Mouse (Mus musculus) layer of hippocampus, adult 18-20 months (tissue): ENCODE measurements at regions not wholly inside any gene's neighbourhood (a gene's known extent, or its start where the extent isn't known, plus 50 kb on each side); places are given as distances from the start of the nearest gene placed in this dataset.

ENCODE experiments used
- DNase-seq, 2 experiments: peaks; one replicate each; pipeline ENCODE4 v3.0.0; 2022; ENCODE audit warnings: low spot score in 2 of 2

DNA sequence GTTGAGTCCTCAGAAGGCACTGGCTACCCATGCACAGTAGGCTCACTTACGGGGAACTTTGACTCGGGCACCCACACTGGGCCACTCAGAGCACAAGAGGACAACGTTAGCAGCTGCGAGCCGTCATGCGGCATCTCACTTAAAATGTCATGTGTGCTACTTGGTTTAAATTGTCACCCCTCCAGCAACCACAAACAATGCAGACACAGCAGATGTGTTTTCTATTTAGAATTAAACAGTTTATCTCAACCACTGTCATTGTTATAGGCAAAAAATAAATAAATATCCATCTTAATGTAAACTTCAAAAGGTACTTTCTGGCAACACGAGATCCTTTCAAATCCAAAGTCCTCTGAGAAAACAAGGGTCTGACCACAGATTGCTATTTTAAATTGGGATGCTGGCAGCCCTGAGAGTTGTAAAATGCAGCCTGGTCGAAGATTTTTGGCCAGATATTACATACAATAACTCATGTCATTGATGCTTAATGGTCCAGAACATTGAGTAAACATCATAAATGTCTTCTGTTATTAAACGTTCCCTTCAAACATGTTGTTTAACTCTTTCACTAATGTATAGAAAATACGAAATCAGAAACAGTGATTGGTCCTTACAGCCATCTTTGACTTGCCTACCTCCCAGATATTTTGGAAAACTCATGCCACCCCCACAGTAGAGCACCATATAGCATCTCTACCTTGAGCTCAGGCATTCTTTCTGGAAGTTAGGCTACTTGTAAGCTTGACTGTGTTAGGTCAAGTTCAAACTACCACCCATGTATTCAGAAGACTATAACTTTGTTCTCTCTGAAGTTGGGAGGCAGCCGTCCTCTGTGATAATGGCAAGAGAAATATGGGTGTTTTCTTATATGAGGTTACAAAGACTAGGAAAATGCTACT, 232.8 kb upstream of the Tcf21 start:
- no peak for DNase-seq

DNA sequence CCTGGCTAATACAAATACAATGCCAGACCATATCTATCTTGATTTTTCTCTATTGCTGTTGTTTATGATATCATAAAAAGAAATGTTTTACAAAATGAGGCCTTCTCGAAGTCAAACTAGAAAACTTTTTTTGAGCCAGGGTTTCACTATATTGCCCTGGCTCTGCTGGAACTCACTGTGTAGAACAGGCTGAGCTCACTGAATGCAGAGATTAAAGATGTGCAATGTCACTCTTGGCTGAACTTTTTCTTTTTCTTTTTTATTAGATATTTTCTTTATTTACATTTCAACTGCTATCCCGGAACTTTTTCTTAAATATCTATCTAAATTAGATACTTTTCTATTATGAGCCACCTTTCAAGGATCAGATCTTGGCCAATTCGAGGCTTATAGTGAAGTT, 224.5 kb upstream of the Tcf21 start:
- no peak for DNase-seq

DNA sequence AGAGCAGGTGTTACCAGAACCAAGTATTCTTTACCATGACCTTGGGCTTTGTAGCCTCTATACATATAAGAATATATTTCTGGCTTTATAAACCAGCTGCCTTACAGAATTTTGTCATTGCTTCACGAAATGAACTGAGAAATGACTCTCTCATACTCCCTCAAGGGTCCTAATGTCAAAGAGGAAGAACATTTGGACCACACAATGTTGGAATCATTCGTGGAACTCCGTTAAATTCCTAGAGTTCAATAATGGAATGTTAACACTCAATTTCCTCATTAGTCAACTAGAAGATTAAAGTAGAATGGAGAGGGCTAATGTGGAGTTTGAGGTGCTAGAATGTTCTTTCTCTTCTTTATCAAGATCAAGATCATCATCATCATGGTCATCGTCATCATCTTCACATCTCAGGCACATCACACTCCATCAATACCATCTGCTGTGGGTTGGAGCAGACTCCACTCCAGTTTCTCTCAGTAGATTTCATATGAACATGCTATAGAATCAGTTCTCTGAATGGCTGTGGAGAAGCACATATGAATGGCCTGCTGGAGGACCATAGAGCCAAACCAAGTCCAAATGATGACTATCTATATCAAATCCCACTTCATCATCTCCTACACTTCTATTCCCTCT, 211.6 kb upstream of the Tcf21 start:
- DNase-seq = no peak

DNA sequence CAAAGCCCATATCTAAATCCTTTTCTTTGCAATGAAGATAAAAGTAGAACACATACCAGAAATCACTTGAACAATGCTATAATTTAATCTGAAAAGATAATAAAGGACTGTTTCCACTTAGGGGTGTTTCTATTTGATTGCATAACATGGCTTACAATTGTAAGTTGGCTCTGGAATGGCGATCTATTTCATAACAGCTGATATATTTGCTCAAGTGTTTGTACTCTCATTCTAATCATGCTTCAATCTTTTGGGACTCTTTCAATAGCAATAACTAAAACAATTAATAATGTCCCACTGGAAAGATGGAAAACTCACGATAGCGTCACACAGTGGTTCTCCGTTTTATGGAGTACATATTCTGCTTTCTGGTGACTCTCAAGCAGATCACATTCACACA, 208.0 kb upstream of the Tcf21 start:
- no peak for DNase-seq

DNA sequence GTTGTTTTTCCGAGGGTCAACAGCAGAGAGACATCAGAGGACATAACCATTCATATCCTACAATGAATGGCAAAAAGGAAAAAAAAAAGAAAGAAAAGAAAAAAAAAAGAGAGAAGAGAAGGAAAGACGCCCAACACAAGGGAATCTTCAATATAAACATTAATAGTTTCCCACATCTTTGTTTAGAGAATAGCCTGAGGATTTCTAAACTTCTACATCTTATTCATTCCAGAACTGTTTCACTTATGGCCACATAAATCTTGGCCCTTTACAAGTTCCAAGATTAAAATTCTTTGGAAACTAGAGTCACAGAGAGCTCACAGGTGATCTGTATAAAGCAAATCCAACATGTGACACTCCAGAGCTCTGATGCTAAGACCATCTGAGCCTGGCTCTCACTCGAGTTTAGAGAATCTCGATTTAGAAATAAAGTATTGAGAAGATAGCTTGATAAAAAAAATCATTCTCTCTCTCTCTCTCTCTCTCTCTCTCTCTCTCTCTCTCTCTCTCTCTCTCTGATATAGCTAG, 197.2 kb upstream of the Tcf21 start:
- no peak for DNase-seq

DNA sequence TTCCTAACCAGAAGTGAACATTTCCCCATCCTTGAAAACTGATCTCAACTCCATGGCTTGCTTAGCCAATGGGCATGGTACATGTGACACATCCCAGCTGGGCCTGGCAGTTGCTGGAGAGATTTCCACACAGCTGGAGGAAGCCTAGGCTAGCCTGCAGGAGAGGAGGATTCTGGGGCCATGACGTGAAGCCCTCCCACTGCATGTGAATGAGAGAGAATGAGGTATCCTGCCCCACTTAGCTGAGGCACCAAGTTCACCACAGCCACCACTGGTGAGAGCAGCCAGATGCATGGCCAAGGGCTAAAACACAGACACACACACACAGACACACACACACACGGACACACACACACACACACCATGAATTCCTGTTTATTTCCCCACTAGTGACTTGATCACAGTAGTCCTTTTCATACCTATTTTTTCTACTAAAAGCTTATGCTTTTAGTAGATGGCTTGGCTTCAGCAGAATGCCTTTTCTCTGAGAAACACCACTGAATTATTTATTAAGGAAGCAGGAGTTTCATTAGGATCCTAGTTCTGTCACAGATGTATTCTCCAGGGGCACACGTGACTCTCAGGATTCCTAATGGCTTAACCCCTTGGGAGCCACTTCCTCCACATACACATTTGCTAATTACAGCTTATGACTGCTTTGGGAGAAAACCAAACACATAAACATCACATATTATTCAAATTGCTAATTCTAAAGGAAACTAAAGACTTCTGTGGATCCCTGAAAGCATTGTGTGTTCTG, 196.1 kb upstream of the Tcf21 start:
- no peak for DNase-seq

DNA sequence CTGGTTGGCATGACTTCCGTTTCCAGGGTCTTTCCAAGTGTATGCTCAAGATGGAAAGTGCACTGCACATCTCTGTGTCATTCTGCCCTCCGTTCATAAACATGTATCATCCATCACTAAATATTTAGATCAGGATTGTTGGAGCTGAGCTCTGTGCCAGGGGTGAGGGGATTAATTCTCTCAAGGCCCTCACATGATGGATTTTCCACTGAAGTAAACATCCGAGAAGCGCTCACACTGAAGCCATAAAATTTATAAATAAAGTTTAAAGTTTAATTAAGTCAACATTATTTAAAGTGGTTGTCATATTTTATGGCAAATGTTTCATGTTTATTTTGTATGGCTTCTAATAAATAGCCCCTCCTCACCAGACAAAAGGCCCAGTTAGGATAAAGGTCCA, 190.7 kb upstream of the Tcf21 start:
- no peak for DNase-seq

DNA sequence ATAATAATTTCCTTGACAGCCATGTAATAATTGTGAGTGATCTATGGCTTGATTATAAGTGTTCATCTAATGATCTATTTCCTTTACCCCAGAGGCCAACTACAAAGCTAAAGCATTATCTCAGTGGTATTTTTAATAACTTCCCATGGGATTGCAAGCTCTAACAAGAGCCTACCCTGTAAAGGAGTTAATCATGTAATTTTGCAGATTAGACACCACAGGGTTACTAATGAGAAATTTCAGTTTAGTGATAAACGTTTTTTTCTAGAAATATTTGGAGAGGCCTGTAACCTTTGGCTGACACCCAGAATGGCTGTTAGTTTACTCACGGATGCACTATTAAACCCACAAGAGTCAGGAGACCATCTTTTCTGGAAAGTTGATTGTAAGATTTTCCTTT, 190.2 kb upstream of the Tcf21 start:
- no peak for DNase-seq

DNA sequence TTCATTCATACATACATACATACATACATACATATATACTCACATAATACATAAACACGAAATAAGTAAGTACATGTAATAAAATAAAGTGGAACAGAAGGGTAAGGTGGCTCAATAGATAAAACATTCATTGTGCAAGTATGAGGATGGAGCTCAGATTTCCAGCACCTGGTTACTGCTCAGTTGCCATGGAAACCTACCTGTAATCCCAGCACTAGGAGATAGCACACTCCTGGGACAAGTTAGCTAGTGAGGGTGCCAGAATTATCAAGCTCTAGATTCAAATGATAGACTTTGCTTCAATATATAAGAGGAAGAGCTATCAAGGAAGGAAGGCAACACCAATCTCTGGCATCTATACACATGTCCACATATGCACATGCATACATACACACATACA, 184.8 kb upstream of the Tcf21 start:
- DNase-seq = no peak

DNA sequence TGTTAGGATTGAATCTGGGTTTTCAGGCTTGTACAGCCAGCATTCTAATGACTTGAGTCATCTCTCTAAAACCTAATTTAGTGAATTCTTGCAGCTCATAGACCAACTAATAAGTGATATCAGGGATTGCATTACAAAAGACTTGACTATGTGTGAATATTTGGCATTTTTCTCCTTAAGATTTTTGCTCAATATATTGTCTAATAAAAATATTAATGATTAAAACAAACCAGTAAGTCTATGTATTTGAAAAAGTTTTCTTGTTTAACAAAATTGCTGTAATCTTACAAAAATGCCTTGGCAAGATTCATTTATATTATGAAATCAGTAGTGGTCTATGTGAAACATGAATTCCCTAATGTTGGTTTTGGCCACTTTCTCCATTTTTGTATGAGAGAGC, 183.7 kb upstream of the Tcf21 start:
- no peak for DNase-seq

DNA sequence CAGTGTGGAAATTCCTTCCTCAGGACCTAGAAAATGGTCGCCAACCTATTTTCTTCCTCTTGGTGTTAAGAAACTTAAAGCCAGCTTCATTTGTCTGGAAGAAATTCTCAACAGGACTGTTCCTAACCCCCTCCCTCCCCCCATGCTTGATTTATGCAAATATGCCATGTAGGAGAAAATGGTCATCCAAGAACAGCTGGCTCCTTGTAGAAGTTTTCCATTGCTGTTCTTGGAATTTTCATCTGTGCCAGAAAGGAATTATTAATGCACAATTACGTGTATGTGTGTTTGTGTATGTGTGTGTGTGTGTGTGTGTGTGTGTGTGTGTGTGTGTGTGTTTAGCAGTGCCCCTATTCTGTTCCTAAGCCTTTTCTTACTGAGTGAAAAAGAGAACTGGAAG, 178.6 kb upstream of the Tcf21 start:
- no peak for DNase-seq

DNA sequence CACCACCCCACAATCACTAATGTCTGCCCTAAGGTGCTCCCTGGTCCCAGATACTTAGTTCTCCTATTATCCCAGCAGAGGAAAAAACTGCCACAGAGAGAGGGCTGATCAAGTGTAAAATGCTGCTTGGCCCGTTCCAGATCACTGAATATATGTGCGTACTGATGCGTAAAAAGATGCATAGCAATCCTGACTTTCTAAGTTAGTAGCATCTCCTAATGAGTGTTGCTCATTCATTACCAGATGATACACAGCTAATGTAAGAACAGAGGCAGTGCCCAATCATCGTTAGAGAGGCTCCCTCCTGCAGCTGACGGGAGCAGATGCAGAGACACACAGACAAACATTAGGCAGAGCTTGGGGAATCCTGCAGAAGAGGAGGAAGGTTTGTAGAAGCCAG, 177.6 kb upstream of the Tcf21 start:
- no peak for DNase-seq

DNA sequence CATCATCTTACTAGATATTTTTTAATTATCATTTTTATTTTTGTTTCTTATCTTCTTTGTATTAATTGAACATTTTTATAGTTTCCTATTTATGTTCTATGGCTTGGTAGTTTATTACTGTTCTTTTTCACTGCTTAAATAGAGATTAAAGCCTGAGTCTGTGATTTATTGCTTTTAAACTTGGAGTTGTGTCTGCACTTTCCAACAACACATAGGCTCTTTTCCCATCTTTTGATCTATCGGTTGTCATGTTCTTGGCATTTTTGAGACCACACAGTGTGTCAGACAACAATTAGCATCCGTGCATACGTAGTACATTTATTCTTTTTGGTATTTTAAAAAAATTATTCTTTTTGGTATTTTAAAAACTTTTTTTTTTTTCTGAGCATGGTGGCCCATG, 173.2 kb upstream of the Tcf21 start:
- DNase-seq = no peak

DNA sequence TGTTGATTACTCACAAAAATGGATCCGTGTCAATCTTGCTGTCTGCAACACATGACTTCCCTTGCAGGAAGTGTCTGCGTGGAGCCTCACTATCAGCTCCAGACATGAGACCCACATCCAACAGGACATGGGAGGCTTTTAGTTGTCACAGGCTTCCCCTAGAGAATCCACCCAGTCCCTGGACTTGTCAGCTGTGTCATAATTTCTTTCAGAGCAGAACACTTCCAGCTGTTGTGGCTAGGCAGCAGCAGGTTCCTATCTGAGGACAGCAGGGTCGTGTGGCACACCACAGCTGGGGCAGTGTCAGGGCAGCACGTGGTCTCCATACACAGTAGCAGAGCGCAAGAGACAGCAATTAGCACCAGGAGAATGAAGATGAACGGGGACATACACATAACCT, 161.8 kb upstream of the Tcf21 start:
- DNase-seq = no peak

DNA sequence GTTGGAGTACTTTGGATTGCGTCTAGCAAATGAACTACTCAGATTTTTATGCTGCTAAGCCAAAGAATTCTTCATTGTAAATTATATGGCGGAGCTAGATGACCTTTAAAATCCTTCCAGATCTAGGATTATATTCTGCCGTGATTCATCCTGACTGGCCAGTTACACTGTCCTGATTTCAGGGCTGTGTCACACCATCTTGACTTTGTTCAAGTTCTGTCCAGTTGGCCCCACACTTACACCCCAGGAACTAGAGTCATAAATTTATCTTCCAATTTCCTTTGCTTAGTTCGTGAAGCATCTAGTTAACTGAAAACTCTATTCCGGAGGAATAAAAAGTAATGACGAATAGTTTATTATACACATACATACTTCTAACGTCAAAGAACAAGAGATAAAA, 158.5 kb upstream of the Tcf21 start:
- DNase-seq = no peak

DNA sequence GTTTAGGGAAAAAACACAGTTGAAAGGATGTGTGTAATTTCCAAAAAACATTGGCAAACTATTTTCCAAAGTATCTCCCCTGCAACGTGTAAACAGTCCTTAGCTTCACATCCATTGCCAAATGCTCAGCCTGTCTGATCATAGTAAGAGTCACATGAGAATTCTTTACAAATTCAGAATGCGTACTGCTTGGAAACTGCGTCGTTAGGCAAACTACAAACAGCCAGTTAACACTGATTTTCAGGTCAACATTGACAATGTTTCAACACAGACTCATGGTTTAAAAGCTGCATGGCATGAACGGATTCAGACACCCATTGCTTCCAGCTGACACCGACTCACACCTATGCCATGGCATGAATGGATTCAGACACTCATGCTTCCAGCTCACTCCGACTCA, 137.0 kb upstream of the Tcf21 start:
- DNase-seq = no peak

DNA sequence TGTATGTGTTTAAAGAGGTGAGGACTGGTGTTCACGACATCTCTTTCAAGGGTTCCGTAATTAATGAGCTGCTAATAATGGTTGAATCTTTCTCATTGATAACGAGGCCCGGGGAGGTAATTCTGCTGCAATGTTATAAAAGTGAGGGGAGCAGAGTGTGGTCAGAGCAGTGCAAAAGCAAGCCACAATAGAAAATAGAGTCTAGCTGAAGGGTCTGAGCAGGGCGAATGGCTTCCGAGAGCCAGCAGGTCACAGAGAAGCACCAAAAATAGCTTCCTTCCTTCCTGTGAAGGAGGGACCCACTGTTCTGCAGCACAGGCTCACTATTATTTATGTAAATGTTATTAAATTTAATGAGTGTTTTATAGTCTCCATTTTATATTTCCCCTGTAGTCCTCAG, 133.3 kb upstream of the Tcf21 start:
- DNase-seq = no peak

DNA sequence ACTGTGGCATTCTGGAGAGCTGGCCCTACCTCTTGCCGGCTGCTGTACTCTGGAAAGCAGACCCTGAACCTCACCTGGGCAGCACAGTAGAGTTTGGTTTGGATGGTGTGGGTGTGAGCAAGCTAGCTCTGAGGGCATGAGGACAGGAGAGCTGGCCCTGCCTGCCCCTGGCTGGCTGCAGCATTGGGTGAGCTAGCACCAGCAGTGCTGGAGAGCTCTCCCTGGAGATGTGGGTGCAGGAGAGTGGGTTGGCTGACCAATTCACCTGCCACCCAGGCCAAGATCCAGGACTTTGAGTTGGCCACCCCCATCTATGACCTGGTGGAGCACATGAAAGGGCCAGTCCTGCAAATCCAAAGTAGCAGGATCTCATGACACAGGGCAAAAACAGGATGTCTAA, 124.3 kb upstream of the Tcf21 start:
- DNase-seq = no peak

DNA sequence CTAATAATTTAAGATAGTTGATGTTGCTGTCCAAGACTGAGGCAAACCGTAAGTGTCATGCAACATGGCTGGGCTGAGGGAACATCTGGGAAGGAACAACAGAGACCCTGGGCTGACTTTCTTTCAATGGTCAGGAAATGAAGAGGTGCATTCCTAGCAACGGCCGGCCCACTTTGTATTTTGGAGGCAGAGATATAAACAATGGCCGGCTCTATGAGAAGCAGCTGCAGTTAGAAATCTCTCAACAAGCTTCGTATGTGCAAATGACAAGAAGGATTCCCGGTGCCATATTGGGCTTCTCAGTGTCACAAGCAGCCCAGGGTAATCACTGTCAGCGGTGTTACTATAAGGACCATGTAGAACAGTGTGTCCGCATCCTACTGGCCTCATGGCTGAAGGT, 108.0 kb upstream of the Tcf21 start:
- no peak for DNase-seq

DNA sequence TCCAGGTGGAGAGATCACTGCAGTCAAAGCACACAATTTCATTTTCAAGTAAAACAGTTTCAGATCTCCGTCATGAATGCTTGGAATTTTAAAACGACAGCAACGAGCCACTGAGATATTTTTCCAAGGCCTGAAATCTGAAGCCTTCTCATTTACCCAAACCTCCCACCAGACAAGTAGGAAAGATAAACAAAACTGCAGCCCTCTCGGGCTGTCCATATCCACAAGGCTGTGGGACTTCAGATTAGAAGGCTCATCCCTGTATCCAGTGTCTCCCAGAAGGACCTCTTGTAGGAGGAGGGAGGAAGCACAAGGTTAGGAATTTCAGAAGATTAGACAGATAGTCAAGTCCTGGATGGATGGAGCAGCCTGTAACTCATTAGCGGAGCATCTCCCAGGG, 106.1 kb upstream of the Tcf21 start:
- DNase-seq = no peak

DNA sequence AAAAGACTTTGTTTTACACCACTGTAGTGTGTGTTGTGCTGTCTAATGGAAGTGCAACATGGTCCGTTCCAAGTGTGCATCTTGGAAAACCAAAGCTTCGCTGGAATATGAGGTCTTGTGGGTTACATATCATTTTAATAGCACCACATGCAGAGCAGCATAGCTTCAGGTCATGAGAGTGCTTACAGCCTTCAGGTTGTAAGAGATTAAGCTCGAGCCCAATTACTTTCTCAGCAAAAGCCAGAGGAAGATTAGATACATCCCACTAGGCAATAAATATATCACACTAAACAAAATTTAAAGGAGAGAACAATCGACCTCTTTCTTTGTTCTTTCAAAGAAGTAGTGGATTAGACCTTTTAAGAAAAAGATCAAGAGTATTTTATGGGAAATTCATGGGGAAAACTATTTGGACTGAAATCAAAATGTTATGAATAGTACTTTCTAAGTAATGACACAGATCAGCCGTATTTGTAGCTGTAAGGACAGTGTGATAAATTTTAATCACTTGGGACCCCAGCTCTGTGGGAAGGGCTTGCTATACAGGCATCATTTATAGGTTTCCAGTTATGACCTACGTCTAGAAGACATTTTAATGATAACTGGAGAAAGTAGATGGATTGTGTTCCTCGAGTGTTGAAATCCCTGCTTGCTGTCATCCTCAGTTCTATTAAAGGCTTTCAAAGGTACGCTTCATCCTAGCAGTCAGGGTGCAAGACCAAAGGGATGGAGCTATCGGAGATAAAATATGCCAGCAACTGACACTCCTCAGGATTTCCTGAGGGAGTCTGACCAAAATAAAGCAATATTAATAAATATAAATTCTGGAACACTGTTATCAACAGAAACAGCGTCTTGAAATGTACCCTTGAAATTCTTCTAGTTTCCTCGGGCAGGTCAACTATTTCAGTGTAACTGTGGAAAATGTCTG, 101.3 kb upstream of the Tcf21 start:
- no peak for DNase-seq
